Mouse (Mus musculus) thymus, adult 18-20 months (tissue): ENCODE measurements at regions not wholly inside any gene's neighbourhood (a gene's known extent, or its start where the extent isn't known, plus 50 kb on each side); places are given as distances from the start of the nearest gene placed in this dataset.
A peak's percentile ranks its signal among the peaks of the same experiment; 100 is the strongest.
"Not testable (repeated sequence)": the region's sequence is repeated elsewhere in the genome, so short reads cannot be mapped to it uniquely, and the experiment has no call there.

ENCODE experiments used
- DNase-seq, 2 experiments: peaks; one replicate each; pipeline ENCODE4 v3.0.0; 2022; ENCODE audit warnings: mixed read lengths in 2 of 2

GRCm38 (mm10) chr6:100424181-100424580 is 136.9 kb upstream of the Rybp start:
- no peak for DNase-seq

GRCm38 (mm10) chr6:100423636-100424035 is 136.4 kb upstream of the Rybp start:
- no peak for DNase-seq

DNA sequence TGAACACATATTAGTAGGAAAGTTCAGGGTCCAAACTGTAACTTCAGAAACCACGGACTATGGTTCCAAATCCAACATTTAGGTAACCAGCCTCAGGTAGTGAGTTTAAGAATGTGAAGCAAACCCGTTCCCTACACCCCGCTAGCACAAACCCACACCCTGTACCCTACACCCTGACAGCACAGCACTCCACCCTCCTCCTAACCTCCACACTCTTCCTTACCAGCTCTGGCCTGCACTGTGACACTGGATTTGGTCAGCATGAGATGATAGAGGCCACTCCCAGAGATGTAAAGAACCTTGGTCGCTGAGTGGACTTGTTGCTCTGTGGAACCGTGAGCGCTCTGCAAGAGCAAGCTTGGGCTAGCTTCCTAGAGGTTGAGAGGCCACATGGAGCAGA is 135.3 kb upstream of the Rybp start:
- no peak for DNase-seq

- no peak for DNase-seq
Measured at GRCm38 (mm10) chr6:100421706-100422578, 134.7 kb upstream of the Rybp start.

GRCm38 (mm10) chr6:100420602-100421001 is 133.3 kb upstream of the Rybp start:
- DNase-seq: no peak

GRCm38 (mm10) chr6:100419782-100420540 is 132.7 kb upstream of the Rybp start:
- DNase-seq: no peak

GRCm38 (mm10) chr6:100416046-100416445 is 128.8 kb upstream of the Rybp start:
- DNase-seq: no peak

GRCm38 (mm10) chr6:100415514-100415913 is 128.2 kb upstream of the Rybp start:
- DNase-seq: no peak

- DNase-seq: no peak
Measured at GRCm38 (mm10) chr6:100414836-100415235, 127.6 kb upstream of the Rybp start.

DNA sequence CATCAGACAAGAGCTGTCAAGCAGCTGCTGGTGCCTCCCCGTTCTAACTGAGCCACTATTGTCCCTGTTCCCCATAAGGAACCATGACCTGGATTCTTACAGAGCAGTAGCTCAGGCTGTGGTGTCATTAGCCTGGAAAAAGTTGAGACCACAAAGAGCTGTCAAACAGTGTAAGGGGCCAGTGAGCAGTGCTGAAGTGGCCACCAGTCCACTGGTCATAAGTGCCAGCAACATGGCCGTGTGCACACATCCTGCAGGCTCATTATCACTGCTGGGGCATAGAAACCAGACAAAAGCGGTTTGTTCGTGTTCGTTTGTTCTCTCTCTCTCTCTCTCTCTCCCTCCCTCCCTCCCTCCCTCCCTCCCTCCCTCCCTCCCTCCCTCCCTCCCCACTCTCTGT is 125.2 kb upstream of the Rybp start:
- DNase-seq: no peak

DNA sequence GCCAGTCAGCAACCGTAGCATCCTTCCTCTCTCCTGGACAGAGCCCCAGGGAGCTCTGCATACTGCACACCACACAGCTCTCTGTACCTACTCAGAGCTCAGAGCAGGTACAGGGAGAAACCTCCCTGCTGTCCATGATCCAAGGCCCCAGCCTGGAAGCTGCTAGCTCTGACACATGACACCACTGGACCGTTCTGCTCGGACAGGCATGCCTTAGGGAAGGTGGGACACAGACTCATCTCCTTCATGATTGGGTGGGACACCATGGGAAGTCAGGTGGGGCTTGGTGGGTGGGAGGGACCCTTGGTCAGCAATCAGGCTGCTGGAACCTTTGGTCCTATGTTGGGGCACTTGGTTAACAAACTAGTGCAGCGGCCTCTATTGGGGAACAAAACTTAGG is 124.7 kb upstream of the Rybp start:
- no peak for DNase-seq

- no peak for DNase-seq
Measured at GRCm38 (mm10) chr6:100410067-100410631, 122.9 kb upstream of the Rybp start.

DNA sequence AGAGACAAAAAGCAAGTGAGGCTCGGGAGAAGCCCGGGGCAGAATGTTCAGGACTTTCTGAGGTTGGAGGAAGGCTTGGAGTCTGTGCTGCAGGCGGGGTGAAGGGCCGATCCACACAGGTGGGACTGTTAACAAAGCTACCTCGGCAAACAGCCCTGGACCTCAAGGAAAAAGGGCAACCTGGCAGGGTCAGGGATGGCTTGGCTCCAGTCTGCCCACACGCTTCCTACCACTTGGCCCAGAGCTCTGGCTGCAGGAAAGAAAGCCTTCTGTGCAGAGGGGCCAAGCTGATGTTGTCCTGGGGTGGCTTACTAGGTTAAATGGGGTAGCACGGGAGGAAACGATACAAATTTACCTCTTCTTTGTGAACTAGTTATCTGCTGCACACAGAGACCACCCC is 121.5 kb upstream of the Rybp start:
- no peak for DNase-seq

- DNase-seq: no peak
Measured at GRCm38 (mm10) chr6:100406504-100406903, 119.2 kb upstream of the Rybp start.

GRCm38 (mm10) chr6:100404161-100404560 is 116.9 kb upstream of the Rybp start:
- DNase-seq: no peak

DNA sequence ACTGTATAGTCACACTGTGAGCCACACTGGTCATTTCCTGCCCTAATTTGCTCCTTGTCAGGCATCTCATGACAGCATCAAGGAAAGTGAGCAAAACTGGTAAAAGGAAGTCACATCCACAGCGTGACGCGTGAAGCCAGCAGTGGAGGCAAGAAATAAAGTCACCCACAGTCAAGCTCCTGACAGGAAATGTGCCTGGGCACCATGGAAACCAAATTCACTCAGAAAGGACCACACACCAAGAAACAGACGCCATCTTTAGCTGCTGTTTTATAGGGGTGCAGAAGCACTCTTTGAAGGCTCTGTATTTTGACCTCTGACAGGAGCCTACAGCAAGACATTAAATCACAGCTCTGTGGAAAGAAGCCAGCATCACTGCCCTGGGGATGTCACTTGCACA is 115.4 kb upstream of the Rybp start:
- DNase-seq: no peak

DNA sequence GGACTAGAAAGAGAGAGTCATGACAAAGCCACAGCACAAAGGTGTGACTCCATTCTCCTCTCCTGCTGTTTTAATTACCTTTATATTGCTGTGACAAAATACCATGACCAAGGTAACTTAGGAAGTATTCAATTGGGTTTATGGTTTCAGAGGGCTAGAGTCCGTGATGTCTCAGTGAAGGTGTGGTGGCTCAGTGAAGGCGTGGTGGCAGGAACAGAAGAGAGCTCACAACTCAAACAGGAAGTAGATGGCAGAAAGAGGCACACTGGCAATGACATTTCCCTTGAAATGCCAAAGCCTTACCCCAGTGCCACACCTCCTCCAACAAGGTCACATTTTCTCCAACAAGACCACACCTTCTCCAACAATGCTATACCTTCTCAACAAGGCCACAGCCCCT is 114.4 kb upstream of the Rybp start:
- DNase-seq: no peak

DNA sequence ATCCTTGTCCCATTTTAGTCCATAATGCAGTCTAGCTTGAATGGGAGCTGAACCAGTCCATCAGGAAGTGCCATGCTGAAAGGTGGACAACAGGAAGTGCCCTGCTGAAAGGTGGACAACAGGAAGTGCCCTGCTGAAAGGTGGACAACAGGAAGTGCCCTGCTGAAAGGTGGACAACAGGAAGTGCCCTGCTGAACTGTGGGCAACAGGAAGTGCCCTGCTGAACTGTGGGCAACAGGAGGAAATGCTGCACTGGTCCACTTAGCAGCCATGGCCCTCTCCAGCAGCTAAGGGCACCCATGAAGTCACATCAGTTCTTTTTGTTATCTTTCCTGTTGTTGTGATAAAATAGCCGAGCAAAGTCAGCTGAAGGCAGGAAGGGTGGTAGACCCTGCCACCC is 112.1 kb upstream of the Rybp start:
- not testable (repeated sequence) for DNase-seq

GRCm38 (mm10) chr6:100396311-100397200 is 109.3 kb upstream of the Rybp start:
- DNase-seq: no peak

DNA sequence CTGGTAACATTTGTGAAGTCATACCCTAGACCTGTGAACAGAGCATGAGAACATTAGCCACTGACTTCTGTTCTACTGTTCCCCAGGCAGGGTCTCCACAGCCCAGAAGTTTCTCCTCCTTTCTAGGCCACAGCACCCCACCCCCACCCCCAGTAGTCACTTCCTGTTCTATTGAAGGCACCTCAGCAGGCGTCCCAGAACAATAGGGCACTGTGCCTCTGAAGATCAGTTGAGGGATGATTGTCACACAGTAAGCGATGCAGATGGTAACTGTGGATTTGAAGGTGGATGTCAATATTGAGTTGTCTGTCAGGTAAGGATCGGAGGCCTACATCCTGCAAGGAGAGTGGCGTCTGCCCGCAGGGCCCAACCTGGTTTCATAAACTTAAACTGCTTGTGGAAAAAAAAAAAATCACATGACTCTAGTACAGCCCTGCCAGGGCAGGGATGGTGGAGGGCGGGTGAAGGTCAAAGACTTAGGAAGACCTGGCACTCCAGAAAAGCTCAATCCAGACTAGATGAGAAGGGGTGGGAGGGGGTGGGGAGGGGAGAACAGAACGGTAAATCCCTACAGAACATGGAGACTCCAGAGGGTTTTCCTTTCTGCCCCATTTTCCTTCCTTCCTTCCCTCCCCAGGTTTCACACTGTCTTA is 103.1 kb upstream of the Rybp start:
- peak; percentile 9 to 51 for DNase-seq

- DNase-seq: no peak
Measured at GRCm38 (mm10) chr6:100387042-100387441, 99.8 kb upstream of the Rybp start.

DNA sequence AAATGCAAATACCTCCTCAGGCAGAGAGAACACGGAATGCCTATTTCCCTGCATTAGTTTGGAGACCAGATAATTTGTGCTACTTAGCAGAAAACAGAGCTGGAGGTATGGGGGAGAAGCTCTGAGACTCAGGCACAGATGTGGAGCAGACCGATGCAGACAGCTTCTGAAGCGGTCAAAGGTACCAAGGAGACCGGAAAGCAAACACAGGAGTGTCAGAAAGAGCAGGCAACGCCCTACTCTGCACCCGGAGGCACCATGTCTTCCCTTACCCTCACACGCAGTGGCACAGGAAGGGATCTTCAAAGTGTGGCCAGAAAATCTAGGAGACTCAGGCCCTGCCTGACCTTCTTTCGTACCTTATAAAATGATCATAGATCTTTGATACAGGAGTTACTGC is 98.4 kb upstream of the Rybp start:
- no peak for DNase-seq
